Mouse (Mus musculus): ENCODE results near the gene Bloc1s2.

The Bloc1s2 gene

GRCm38 (mm10) chr19:44145702-44146567, at the start of gene Bloc1s2:
Gene Bloc1s2 (minus strand): TSS chr19:44146446.
- peak; percentile 93 for DNase-seq

- DNase-seq, result peak; percentile 66
Measured at GRCm38 (mm10) chr19:44195138-44195537, 48.9 kb upstream of the Bloc1s2 start.

GRCm38 (mm10) chr19:44193906-44194305, 47.7 kb upstream of the Bloc1s2 start:
- DNase-seq, result no peak

GRCm38 (mm10) chr19:44192342-44192741, 46.1 kb upstream of the Bloc1s2 start, which contains the start of gene Pkd2l1:
Gene Pkd2l1 (minus strand): TSS chr19:44192442.
- DNase-seq, result no peak

- no peak for DNase-seq
Measured at GRCm38 (mm10) chr19:44189056-44189455, 42.8 kb upstream of the Bloc1s2 start.

GRCm38 (mm10) chr19:44183968-44184367, 37.7 kb upstream of the Bloc1s2 start:
- no peak for DNase-seq

- DNase-seq, result no peak
Measured at GRCm38 (mm10) chr19:44180502-44180901, 34.3 kb upstream of the Bloc1s2 start.

GRCm38 (mm10) chr19:44176741-44177140, 30.5 kb upstream of the Bloc1s2 start:
- no peak for DNase-seq

- no peak for DNase-seq
Measured at GRCm38 (mm10) chr19:44174835-44175234, 28.6 kb upstream of the Bloc1s2 start.

GRCm38 (mm10) chr19:44161515-44161914, 15.3 kb upstream of the Bloc1s2 start:
- no peak for DNase-seq

- DNase-seq, result no peak
Measured at GRCm38 (mm10) chr19:44159386-44159785, 13.1 kb upstream of the Bloc1s2 start.

GRCm38 (mm10) chr19:44157005-44157404, 10.8 kb upstream of the Bloc1s2 start:
- DNase-seq, result no peak

GRCm38 (mm10) chr19:44153781-44154180, 7.5 kb upstream of the Bloc1s2 start:
- no peak for DNase-seq

GRCm38 (mm10) chr19:44148991-44149390, 2.7 kb upstream of the Bloc1s2 start:
- DNase-seq, result no peak

GRCm38 (mm10) chr19:44148345-44148744, 2.1 kb upstream of the Bloc1s2 start:
- no peak for DNase-seq

- no peak for DNase-seq
Measured at GRCm38 (mm10) chr19:44146951-44147350, 705 bp upstream of the Bloc1s2 start.

- no peak for DNase-seq
Measured at GRCm38 (mm10) chr19:44146568-44146879, 278 bp upstream of the Bloc1s2 start.

GRCm38 (mm10) chr19:44144366-44144765, 1.9 kb downstream of the Bloc1s2 start:
- no peak for DNase-seq

GRCm38 (mm10) chr19:44135960-44136485, 10.2 kb downstream of the Bloc1s2 start:
- no peak for DNase-seq

- peak; percentile 81 for DNase-seq
Measured at GRCm38 (mm10) chr19:44135072-44135959, 10.9 kb downstream of the Bloc1s2 start, which contains the start of gene Cwf19l1. Gene Cwf19l1 (minus strand): TSS chr19:44135876.

GRCm38 (mm10) chr19:44132917-44133316, 13.3 kb downstream of the Bloc1s2 start:
- DNase-seq, result no peak

- DNase-seq, result no peak
Measured at GRCm38 (mm10) chr19:44128560-44128959, 17.7 kb downstream of the Bloc1s2 start.

GRCm38 (mm10) chr19:44127729-44128497, 18.3 kb downstream of the Bloc1s2 start:
- no peak for DNase-seq

All from thymus, postnatal 25 days (tissue).